Mouse (Mus musculus) left cerebral cortex, adult 8-10 months (tissue): ENCODE results near the gene Lypd4. TPM values are rescaled to one million over a fixed set of nuclear protein-coding genes. Genes with fewer than 3 reads are reported as not detected.
"Not testable (repeated sequence)": the region's sequence is repeated elsewhere in the genome, so short reads cannot be mapped to it uniquely, and the experiment has no call there.

Source experiments
- DNase-seq, 2 experiments: peaks; one replicate each; pipeline ENCODE4 v3.0.0; 2022; ENCODE audit warnings: low spot score in 2 of 2
- total RNA-seq, 4 experiments: library from RNA; stranded (reverse); gene quantifications; 2 replicates each; pipeline ENCODE4 v1.2.4; 2022

Gene Lypd4
- not detected for total RNA-seq

DNA sequence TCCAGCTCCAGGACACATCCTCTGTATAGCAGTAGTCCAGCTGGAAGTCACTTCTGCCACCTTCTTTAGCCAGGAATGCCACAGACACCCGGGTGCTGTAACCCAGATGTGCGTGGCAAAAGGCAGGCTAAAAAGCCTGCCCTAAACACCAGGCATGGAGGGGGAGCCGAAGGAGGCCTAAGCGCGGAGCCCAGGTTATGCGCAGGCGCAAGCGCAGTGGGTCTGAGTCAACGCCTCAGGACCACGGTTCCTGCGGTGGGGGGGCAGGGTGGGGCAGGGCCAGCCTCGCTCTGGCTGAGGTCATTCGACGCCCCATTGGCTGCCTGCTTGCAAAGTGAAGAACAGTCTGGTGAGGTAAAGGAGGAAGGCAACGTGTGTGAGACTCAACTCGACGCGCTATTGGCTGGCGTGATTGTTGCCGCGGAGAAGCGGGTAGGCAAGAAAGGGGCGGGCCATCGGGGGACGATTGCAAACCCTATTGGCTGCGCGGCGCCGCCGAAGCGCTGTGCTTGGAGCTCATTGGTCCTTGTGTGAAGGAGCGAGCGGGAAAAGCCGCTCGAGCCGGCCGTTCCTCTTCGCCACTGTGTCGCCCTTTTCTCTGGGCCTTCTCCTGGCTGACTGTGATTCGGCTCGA lies at the start of gene Lypd4, which contains the start of gene Dmrtc2:
TSS of gene Lypd4 (minus strand) at position 410 of the 634 bp plus-strand sequence.
TSS of gene Dmrtc2 (plus strand) at position 526 of the 634 bp plus-strand sequence.
- DNase-seq, result no peak

DNA sequence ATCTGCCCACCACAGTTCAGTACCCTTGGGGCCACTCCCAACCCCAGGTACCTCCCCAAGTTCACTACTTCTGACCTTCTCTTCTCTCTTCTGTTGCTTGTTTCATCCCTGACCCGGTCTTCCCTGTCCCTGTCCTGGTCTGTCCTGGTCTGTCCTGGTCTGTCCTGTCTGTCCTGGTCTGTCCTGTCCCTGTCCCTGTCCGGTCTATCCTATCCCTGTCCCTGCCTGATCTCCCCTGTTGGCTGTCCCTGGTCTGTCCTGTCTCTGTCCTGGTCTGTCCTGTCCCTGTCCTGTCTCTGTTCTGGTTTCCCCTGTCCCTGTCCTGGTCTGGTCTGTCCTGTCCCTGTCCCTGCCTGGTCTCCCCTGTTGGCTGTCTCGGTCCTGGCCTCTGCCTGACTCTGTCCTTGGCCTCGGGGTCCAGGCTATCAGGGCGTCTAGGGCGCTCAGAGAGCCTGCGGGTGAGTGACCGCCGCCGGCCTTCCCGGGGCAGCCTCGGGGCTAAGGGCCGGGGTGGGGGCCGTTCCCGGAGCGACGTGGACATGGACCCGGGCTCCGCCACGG lies 49.1 kb upstream of the Lypd4 start:
- DNase-seq, result no peak

DNA sequence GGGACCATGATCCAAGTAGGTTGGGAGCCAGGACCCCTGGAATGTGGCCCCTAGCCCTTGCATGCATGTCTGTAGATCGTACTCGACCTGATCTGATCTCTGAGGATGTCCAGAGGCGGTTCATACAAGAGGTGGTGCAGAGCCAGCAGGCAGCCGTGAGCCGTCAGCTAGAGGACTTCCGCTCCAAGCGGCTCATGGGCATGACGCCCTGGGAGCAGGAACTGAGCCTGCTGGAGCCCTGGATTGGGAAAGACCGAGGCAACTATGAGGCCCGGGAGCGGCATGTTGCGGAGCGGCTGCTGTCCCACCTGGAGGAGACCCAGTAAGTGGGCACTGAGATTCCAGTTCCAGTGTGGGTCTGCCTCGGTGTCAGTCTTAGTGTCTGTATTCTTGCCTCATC lies 42.7 kb upstream of the Lypd4 start:
- no peak for DNase-seq

DNA sequence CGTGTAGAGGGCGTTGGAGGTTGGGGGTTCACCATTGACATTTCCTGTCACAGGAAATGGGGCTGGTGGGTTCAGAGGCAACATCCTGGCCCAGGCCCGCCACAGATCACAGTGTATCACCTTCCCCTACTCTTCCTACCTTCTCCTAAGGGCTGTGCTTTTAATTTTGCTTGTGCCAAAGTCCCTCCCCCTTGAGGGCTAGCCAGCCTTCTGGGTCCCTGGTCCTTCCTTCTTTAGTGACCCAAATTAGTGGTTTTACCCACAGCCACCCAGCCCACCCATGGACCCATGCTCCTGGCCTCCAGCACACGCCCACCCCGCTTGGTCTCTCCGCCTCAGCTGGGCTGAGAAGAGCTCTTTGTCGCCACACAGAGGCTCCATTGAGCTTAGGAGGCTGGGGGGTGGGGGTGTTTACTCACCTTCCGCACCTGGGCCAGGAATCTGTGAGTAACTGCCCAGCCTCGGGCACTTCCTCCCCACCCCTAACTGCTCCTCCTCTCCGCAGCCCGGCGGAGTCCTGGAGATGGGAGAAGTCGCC lies 37.5 kb upstream of the Lypd4 start:
- DNase-seq, result no peak

DNA sequence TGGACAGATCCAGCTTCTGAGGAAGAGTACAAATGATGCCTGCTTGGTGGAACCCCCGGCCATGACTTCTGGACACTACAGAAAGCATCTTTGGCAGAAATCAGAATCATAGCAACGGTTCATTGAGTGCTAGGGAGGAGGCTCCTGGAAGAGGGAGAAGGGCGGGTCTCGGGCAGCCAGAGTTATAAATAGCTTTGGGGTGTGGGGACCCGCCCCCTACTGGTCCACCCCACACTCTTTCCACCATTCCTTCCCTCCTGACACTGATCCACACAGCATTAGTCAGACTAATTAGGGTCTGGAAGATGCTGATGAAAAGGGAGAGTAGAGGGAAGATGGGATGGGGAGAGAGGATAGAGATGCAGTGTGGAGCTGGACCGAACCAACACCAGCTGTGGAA lies 36.8 kb upstream of the Lypd4 start:
- DNase-seq, result no peak

DNA sequence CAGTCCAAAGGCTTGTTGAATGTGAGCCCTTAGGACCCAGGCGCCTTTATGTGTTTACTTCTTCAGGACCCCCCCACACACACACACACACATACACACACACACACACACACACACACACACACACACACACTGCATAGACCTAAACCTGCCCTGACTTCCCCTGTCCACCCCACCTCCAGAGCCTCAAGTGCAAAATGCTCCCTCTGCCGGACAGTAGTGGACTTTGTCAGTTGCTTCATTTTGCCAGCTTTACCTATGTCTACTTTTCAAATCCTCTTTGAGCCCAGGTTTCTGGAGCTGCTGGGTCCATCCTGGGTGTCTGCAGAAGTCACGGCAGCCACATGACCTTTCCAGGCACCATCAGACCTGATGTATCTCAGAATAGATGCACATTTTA lies 35.2 kb upstream of the Lypd4 start:
- DNase-seq, result no peak

DNA sequence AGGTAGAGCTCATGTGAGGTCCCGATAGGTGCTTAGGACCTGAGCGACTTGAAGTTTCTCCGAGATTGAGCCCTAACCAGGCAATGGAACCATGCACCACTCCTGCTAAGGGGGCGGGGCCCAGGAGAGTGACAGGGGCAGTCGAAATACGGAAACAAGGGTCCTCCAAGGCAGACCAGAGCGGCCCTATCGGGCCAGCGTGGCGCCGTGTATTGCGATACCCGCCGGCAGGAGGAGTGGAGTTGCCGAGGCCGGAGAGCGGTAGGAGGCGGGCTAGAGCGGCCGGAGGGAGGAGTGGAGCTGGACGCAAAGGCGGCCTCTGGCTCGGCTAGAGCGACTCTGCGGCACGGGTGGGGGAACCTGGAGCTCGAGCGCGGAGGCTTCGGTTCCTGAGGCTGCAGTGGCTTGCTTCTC lies 34.3 kb upstream of the Lypd4 start:
- peak; percentile 73 to 97 for DNase-seq

DNA sequence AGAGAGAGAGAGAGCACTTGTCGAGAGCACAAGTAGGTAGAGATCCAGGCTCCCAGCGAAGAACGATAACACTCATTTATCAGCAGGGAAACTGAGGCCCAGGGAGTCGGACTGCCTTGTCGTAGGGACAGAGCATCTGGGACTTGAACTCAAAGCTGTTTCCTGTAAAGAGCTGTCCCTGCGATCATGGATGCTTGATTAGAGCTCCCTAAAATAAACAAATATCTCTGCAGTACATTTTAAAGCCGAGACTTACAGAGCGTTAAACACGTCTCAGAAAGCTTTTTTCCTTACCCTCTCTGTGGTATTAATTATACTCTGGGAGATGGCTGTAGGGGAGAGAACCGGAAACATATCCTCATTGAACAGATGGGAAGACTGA lies 33.7 kb upstream of the Lypd4 start:
- no peak for DNase-seq

DNA sequence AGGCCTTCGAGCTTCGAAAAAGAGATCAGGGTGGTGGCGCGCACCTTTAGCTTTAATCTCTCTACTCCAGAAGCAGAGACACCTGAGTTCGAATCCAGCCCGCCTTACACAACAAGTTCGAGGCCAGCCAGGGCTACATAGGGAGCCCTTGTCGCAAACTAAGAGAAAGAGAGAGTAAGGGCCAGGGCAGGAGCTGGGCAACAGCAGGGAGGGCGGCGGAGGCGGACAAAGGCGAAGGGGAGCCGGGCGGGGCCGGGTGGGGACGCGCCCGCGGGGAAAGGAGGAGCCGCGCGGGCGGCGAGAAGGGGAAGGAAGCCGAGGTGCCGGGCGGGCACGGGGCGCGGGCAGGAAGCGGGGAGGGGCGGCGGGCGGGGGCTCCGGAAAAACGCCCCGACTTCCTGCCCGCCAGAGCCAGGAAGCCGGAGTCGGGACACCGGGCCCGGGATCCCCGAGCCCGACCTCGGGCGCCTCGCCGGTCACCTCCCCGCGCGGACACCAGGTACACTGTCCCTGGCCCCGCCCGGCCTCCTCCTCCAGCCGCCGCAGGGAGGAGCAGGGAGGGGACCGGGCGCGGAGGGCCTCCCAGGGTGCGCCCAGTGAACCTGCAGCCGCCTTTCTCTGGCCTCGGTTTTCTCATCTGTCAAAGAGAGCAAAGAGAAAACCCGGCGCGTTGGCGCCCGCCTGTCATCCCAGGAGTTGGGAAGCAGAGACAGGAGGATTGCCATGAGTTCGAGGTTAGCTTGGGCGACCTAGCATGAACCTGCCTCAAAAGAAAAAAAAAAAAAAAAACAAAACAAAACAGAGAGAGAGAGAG lies 33.1 kb upstream of the Lypd4 start, which contains the start of gene Arhgef1:
TSS of gene Arhgef1 (plus strand) at position 283 of the 814 bp plus-strand sequence.
- no peak for DNase-seq

DNA sequence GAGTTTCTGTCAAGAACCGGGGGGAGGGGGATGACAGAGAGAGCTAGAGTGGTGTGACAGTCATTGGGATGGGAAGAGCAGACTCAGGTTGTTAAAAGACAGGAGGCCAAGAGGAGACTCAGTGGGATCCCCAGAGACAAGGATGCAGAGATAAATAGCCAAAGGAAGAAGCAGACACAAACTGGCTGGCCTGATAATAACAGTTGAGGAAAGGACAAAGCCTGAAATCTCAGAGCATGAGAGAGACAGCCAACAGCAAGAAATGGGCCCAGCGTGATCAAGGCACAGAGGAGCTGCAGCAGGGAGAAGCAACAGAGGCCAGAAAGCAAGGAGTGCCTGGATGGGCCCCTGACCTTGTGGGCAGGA lies 32.5 kb upstream of the Lypd4 start:
- no peak for DNase-seq

DNA sequence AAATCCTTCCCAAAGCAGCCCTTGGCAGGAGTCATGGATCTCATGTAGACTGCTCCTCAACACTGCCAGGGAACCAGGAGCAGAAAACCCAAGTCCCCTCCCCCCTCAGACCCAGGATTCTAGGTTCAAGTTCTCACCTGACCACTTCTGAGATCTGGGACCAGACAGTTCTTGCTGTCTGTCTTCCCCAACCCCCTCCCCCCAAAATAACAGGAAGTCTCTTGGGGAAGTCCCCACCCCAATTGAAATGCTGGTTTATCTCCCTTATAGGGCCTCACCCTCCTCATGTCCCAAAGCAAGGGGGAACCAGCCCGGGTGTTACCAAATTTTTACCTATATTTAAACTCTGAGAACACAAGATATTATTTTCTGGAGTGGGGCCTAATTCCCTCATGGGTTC lies 32.1 kb upstream of the Lypd4 start:
- no peak for DNase-seq

DNA sequence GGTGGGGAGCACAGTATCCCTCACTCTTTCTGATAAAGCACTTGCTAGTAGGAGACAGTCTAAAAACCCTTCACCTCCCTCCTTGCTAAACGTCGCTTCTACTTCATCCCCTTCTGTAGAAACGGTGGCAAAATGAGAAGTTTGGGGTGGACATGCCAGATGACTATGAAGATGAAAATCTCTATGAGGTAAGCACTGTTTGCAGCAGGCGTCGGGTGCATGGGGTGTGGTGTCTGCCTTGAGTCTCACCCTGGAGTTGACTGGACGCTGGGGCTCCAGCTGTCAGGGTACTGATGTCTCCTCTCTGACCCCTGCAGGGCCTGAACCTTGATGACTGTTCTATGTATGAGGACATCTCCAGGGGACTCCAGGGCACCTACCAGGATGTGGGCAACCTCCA lies 31.4 kb upstream of the Lypd4 start:
- DNase-seq, result no peak

DNA sequence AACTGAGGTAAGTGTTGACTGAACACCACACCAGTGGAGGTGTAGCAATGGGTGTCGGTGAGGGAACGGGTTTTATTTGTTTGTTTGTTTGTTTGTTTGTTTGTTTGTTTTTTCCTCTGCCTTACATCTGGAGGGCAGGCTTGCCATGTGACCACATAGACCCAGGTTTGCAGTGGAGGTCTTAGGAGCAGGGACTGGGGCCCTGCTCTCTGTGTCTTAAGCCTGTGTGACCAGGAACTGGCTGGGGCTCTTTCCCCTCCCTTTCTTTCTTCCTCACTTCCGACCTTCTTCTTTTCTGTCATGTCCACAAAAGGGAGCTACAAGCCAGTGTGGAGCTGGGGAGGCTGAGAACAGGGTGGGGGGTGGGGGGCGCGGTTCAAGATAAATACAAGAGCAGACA lies 28.2 kb upstream of the Lypd4 start:
- no peak for DNase-seq

DNA sequence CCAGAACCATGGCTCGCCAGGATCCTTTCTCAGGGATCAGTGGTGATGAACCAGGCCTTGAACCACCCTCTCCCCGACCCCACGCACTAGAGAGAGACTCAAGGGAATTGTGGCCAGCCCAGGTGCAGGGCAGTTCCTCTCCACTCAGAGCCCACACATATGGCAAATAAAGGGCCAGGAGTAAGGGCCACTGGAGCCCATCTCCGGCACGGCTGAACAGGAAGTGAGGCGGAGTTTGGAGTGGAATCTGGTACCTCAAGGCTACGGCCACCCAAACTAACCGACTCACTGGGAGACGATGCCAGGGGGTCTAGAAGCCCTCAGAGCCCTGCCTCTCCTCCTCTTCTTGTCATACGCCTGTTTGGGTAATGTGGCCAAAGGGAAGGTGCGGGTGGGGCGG lies 27.5 kb upstream of the Lypd4 start, which contains the start of gene Cd79a:
TSS of gene Cd79a (plus strand) at position 158 of the 400 bp plus-strand sequence.
- no peak for DNase-seq

DNA sequence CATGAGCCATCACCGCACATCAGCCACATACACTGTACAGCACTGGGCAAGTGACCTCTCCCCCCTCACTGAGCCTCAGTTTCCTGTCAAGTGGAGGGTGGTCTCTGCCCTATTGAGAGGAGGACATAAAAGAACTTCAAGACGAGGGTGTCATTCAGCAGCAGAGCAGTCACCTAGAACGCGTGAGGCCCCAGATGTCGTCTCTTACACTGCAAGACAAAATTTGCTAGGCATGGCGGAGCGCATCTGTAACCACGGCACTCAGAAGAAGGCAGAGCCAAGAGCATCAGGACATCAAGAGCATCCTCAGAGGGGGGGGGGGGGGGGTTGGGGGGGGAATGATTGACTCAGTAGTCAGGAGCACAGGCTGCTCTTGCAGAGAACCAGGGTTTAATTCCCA lies 26.5 kb upstream of the Lypd4 start:
- DNase-seq, result no peak

DNA sequence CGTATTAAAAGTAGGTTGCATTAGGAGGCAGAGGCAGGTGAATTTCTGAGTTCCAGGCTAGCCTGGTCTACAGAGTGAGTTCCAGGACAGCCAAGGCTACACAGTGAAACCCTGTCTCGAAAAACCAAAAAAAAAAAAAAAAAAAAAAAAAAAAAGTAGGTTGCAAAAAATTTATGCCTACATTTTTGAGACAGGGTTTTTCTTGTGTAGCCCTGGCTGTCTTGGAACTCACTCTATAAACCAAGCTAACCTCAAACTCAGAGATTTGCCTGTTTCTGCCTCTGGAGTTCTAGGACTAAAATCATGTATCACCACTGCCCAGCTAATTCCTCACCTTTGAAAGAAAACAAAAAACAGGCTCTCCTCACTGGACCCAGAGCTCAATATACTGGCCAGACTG lies 26.0 kb upstream of the Lypd4 start:
- DNase-seq, result not testable (repeated sequence)

DNA sequence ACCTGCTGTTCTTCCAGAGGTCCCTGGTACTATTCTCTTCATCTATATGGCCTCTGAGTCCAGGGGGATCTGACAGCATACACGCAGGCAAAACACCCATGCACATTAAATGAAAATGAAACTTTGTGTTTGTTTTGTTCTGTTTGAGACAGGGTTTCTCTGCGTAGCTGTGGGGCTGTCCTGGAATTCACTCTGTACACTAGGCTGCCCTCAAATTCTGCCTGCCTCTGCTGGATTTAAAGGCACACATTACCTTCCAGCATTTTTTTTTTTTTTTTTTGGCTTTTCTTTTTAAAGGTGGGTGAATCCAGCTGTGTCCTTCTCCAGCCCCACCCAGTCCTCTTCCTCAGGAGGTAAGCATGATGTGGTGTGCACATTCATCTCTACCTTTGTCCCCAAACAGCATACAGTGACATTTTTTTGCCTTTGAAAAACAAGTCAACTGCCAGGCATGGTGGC lies 22.4 kb upstream of the Lypd4 start:
- no peak for DNase-seq

DNA sequence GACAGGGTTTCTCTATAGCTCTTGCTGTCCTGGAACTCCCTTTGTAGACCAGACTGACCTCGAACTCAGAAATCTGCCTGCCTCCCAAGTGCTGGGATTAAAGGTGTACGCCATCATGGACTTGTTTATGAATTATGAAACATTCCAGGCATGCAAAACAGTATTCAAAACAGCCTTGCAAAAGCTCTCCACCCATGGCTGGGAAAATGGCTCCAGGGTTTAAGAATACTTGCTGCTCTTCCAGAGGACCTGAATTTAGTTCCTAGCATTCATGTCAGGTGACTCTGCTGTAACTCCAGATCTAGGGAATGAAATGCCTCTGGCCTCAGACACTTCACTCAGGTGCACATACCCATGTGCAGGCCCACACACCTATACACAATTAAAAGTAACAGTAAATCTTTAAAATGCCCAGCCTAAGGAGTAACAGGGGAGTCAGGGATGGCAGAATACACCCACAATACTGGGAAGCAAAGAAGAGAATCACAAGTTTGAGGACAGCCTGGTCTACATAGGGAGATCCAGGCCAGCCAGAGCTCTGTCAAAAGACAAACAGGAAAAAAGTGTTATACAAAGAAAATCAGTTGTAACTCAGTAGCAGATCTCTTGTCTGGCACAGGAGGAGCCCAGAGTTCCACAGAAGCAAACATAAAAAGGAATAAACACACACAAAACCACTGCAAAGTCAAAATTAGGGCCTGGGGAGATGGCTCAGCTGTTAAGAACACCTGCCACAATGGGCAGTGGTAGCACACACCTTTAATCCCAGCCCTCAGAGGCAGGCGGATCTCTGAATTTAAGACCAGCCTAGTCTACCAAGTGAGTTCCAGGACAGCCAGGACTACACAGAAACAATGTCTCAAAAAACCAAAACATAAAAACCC lies 21.7 kb upstream of the Lypd4 start:
- no peak for DNase-seq

DNA sequence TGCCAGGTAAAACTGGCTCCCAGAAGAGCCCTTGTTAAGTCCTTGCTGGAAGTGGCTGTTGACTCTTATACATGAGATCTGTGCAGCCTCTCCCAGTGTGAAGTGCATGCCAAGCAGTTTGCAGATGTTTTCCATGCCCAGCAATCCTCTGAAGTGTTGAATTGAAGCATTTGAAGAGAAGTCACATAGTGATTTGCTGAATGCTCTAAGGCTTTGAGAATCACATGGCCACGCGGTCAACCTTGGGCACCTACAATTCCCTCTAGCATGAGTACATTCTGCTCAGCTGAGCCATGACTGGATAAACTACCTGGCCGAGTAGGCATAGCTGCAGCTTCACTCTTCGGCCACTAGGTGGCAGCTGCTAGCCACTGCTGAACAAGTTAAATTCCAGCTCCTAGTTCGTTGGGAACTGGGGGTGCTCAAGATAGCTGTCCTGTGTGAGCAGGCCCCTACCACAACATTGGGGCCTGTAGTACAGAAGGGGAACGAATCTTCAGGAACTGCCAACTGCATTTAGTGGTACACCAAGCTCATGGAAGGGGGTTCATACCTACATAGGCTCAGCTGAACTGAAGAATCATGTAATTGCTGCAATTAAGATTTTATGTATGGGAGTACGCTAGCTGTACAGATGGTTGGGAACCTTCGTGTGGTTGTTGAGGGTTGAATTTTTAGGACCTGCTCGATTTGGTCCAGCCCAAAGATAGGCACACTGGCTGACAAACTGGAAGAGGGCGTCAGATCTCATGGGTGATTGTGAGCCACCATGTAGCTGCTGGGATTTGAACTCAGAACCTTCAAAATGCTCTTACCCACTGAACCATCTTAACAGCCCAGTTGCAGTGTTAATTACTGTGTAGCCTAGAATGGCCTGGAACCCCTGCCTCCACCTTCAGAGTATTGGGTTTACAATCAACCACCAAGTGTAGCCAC lies 20.8 kb upstream of the Lypd4 start:
- DNase-seq, result no peak
